Mouse (Mus musculus): ENCODE results near the gene Akt1.
A peak's percentile ranks its signal among the peaks of the same experiment; 100 is the strongest.

The Akt1 gene

GRCm38 (mm10) chr12:112674132-112675011 lies at the start of gene Akt1:
Akt1 (minus strand) TSS chr12:112674884.
- no peak for DNase-seq (ENCODE audit: low spot score in 2 of 2)

GRCm38 (mm10) chr12:112724077-112724805 lies 49.6 kb upstream of the Akt1 start:
- DNase-seq (ENCODE audit: low spot score in 2 of 2), result peak in 1 of 2 experiments; percentile 82

DNA sequence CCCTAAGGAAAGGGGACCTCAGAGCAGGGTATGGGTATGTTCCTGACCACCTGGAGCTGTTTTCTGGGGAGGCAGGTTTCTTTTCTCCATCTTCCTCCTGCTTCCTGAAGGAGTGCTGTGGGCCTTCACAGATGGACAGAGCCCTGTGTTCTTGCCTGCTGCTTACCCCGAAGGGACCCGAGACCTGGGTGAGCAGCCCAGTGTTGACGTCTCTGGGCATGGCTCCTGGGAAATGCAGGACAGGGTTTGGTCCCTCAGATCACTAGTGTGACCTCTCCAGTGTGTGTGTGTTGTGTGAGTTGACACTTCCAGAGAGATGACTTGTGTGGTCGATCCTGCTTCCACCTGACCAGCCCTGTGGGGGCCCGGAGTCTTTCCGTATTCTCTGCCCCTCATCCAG lies 48.8 kb upstream of the Akt1 start:
- no peak for DNase-seq (ENCODE audit: low spot score in 2 of 2)

- DNase-seq (ENCODE audit: low spot score in 2 of 2), result no peak
These were observed 48.3 kb upstream of the Akt1 start for GRCm38 (mm10) chr12:112723028-112723330.

GRCm38 (mm10) chr12:112722240-112723027 lies 47.8 kb upstream of the Akt1 start:
- DNase-seq (ENCODE audit: low spot score in 2 of 2), result peak in 1 of 2 experiments; percentile 56

DNA sequence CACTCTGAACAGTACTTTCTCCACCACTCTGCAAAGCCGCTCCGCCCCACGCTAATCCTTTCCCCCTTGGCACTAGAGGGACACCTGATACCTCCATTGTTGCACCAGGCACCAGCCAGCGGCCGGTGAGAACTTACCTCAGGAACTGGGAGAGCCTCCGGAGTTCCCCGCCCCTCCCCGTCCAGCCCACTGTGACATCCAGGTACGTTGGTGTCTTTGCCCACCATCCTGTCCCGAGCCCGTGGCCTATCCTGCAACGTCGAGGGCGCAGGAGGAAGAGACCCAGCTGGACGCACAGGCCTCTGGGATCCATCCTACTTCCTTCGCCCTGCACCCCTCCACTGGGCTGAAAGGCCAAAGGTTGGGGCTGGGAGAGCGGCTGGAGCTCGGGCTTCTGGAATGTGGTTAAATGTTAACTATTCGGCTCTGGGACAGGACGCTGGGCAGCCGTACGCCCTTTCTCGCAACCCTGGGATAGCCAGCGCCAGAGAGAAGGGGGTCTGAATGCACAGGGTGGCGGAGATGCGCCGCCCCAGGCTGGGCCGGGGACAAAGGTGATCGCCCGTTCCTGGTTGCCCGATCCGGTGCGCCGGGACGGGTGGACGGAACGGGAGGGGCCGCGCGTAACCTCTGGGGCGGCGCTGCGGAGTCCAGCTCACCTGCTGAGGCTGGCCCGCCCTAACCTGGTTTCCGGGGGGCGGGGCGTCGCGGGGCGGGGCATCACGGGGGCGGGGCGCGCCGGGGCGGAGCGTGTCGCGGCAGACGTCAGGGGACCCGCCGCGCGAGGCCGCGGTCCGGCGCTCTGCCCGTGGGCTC lies 46.9 kb upstream of the Akt1 start:
- no peak for DNase-seq (ENCODE audit: low spot score in 2 of 2)

DNA sequence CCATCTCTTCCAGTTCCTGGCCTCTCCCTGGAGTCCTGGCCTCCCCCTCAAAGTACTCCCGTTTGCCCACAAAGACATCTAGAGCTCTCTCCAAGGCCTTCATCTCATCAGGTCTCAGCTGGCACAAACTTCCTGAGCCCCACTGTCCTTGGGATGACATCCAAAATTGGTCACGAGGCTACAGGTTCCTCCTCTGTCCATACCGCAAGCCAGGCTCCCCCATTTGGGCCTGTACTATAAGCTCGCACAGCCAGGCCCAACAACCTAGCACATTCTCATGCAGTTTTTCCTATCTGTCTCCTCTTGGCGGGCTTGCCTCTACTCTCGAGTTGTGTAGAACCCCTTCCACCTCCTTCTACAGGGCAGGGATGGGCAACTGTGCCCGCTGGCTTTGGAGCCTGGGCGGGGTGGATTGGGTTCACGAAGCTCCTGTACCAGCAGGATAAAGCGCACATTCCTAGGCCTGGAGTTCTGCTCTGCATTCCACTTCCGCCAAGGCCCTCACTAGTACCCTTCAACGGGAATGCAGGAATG lies 46.3 kb upstream of the Akt1 start:
- DNase-seq (ENCODE audit: low spot score in 2 of 2), result no peak

- no peak for DNase-seq (ENCODE audit: low spot score in 2 of 2)
These were observed 45.5 kb upstream of the Akt1 start, which contains the start of gene Cep170b for GRCm38 (mm10) chr12:112720216-112720615. Cep170b (plus strand) TSS chr12:112720455.

GRCm38 (mm10) chr12:112718995-112719394 lies 44.3 kb upstream of the Akt1 start:
- DNase-seq (ENCODE audit: low spot score in 2 of 2), result no peak

DNA sequence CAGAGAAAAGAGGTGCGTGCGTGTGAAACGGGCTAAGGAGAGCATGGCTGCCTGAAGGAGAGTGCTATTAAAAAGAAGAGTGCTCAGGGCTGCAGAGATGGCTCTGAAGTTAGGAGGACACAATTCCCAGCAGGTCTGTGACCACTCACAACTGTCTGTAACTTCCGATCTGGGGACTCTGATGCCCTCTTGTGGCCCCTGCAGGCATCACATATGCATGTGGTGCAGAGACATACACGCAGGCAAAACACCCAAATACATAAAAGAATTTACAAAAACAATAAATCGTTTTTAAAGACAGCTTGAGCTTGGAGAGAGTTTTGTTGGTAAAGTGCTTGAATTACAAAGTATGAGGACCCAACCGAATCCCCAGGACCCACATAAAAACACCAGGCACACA lies 42.5 kb upstream of the Akt1 start:
- peak in 1 of 2 experiments; percentile 69 for DNase-seq (ENCODE audit: low spot score in 2 of 2)

DNA sequence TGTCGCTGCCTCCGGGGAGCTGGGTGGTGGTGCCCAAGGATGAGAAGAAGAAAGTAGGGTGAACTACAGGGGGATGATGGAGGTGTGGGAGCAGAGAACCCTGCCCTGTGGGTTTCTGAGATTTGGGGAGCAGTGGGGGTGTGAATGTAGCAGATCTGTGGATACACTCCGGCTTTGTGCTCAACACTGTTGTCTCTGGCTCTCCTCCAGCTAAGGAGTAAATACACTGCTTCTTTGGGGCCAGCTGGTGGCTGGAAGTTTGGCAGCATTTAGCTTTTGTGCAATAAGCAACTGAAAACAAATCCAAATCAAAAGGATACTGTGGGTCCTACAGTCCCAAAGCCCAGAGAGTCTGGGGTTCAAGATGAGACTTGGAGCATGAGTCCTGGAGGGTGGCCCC lies 39.3 kb upstream of the Akt1 start:
- no peak for DNase-seq (ENCODE audit: low spot score in 2 of 2)

- no peak for DNase-seq (ENCODE audit: low spot score in 2 of 2)
These were observed 32.8 kb upstream of the Akt1 start for GRCm38 (mm10) chr12:112707573-112707869.

DNA sequence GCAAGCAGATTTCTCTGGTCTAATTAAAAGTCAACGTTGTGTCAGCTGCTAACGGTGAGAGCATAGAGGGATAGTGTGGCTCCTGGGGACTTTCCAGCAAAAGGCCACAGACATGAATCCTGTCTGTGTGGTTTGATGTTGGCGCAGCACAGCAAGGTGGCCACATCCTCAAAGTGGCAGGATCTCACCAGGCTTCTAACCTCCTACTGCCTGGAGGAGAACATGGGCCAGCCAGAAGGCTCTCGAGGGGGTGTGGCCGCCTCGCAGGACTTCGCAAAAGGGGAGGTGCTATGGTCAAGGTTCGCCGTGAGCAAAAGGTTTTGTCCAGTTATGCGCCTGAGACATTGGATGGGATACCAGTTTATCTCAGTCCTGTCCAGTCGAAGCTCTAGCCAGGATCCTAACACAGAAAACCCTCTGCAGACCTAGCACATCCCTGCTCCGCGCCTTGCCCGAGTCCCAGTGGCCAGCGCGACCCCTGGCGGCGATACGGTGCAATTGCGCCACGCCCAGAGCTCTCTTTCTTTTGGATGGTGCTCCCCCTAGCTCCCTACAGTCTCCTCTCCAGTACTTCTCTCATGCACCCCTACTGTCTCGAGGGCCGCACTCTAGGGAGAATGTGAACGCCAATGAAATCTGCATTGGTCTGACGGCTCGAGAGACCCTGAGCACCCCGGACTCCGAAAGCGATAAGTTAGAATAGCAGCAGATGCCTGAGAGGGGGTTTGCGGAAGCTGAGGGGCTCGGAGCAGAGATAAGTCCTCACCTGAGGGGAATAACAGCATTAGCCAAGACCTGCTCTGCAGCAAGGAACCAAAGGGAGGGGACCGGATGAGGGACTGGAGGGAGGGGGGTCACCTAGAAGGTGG lies 32.3 kb upstream of the Akt1 start:
- peak; percentile 87 to 93 for DNase-seq (ENCODE audit: low spot score in 2 of 2)

DNA sequence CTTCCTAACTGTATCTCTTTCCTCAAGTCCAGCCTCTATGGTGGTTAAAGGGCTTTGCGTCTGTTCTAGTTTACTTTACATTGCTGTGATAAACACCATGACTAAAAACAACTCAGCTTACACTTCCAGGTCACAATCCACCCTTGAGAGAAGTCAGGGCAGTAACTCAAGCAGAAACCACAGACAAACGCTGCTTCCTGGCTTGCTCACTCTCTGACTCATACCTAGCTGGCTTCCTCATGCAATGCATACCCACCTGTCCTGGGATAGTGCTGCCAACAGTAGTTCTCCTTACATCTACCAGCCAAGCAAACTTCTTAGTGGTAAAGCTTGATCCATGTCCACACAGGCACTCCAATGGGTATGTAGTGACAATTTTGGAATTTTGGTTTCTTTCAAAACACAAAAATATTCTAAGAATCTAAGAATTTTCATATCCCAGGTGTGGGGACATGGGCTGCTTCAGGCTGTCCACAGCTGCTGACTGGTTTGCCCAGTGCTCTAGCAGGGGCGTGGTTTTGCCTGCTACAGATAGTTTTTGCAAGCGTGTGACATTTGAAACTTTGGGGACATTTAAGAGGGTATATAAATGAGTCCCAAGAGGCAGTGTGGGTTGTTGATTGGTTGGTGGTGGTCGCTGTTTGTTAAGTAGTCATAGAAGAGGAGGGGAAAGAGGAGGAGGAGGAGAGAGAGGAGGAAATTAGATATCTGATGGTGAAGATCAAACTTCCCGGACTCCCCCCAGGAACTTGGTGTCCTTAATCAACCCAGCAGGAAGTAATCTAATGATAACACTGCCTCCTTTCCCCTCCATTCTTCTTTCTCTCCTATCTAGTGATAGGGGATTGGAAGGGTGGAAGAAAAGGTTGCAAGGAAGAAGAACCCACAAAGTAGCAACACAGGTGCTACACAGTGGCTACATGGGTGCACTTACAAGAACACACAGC lies 28.0 kb upstream of the Akt1 start:
- DNase-seq (ENCODE audit: low spot score in 2 of 2), result no peak

DNA sequence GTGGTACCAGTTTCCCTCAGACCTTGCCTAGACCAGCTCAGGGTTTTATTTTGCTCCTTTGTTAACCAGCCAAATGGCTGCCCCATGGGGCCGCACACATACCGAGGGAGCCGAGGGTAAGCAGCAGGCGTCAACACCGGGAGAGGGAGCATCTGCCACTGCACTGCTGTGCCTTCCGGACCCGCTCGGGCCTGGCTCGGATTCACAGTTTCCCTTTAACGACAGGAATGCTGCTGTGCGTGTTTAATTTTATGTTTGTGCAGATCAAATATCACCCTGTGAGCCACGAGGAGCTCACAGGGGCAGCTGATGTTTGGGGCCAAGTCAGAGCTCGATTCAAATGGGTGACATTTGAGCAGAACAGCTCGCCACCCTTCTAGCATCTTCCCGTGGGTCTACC lies 25.8 kb upstream of the Akt1 start:
- no peak for DNase-seq (ENCODE audit: low spot score in 2 of 2)

DNA sequence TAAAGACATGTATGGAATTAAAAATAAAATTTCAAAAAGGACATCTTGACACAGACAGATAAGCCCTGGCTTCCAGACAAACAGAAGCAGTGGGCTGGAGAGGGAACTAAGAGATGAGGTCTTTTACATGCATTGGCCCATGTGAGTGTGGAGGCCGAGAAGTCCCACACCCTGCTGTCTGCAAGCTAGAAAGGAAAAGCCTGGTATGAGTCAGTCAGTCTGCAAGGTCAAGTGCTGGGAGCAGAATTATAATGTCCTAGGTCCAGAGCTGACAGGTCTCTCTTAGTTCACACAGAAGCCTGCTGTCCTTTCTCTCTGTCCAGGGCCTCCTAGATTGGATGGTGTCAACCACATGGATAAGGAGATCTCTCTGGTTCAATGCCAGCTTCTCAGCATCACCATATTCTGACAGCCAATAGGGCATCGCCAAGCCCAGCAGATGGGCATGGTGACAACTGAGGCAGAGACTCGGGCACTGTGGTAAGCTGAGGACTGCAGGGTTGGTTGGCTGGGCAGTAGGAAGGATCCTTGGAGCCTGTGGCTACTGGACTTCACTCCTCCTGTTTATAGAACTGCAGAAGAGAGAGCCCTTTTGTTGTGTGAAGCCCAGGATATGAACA lies 22.2 kb upstream of the Akt1 start:
- DNase-seq (ENCODE audit: low spot score in 2 of 2), result no peak

DNA sequence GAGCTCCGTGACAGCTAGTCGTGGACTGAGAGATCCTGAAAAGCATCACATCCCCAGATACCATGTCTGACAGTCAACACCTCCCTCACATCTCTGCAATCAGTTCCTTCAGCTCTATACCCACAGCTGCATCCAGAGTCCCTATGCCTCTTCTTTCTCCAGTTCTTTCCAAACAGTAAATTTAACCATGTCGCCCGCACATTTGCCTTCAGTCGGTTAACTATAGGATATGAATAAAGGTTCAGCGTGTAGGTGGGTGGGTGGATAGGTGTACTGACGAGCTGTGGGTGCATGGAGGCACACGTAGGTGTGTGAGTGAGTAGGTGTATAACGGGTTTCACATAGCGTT lies 19.4 kb upstream of the Akt1 start:
- no peak for DNase-seq (ENCODE audit: low spot score in 2 of 2)

- peak; percentile 94 to 96 for DNase-seq (ENCODE audit: low spot score in 2 of 2)
These were observed 18.8 kb upstream of the Akt1 start for GRCm38 (mm10) chr12:112693185-112694126.

Data from cerebellum, postnatal 4 days (tissue).